9 mouse cellular contexts compared by ENCODE assay signal in the genomic region with DNA sequence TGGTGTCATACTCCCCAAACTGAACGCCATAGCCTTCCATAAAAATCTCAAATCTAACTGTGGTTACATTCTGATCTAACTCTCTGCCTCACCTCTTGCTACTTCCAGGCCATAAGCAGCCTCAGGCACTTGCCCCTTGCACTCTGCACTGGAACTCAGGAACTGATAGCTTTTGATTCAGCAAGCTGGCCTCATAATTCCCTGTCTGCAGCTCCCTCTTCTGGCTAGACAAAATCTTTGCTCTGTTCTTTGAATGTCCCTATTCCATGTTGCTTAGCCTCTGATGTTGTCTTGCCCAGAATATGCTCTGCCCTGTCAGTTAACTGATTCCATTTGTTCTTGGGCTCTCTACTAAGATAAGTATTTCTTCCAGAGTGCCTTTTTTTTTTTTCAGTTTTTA. TPM values are rescaled to one million over a fixed set of nuclear protein-coding genes. Genes with fewer than 3 reads are reported as not detected.
DNase-seq lines count a peak whose midpoint lies in the region; ATAC-seq lines count a peak whose summit lies in the region.
"Had no signal": no experiment of that assay in that cellular context is flagged by ENCODE, and none has a peak within 500 bp of the region (broad histone marks: within the 10 kb centered on the region; RNA-seq: fewer than 3 reads in every experiment).

No protein-coding gene starts in this region.

- H3K4me2 ChIP-seq in forebrain, embryonic 16.5 days (ENCODE audit: low read length): no peak overlapping the region
- no peak overlapping the region for H3K4me2 ChIP-seq in midbrain, embryonic 14.5 days (ENCODE audit: low read length)

- intact Hi-C loops in gastrocnemius, postnatal 14 days (cut with DNase I; ENCODE audit: low total_unique reads): loop anchor here (10.0 kb wide), 1 partner anchor 141 kb away; no protein-coding TSS in a partner anchor

- WGBS in forebrain, embryonic 16.5 days: 50% methylated on average over 1 of the region's 1 CpGs
- 49% methylated on average over 1 of the region's 1 CpGs for WGBS in midbrain, embryonic 14.5 days

- no peak for DNase-seq in cerebellum, adult 11-12 months
- DNase-seq in right cerebral cortex, postnatal 10 days (ENCODE audit: low spot score in 2 of 2): peak; percentile 27 to 38
- no peak for DNase-seq in right cerebral cortex, postnatal 36 days (ENCODE audit: low spot score in 2 of 2)
- DNase-seq in kidney, postnatal 14 days: peak; percentile 73
- DNase-seq in midbrain, embryonic 14.5 days: peak; percentile 72
- DNase-seq in gastrocnemius, postnatal 14 days: no peak

- no peak overlapping the region for H3K4me3 ChIP-seq in forebrain, embryonic 16.5 days (replicated peaks; ENCODE audit: low read length)
- no peak overlapping the region for H3K4me3 ChIP-seq in midbrain, embryonic 14.5 days (replicated peaks; ENCODE audit: low read depth, low read length)

- H3K36me3 ChIP-seq in forebrain, embryonic 16.5 days (ENCODE audit: control insufficient read depth, insufficient read depth): no peaks in the 10 kb centered on the region
- H3K36me3 ChIP-seq in midbrain, embryonic 14.5 days (ENCODE audit: control insufficient read depth, insufficient read depth, low read length): no peaks in the 10 kb centered on the region

- no peaks in the 10 kb centered on the region for H3K9me3 ChIP-seq in forebrain, embryonic 16.5 days (ENCODE audit: control insufficient read depth, low read length)
- no peaks in the 10 kb centered on the region for H3K9me3 ChIP-seq in midbrain, embryonic 14.5 days (ENCODE audit: control insufficient read depth, low read length)
- H3K9me3 ChIP-seq: G1E had no signal

- no peak overlapping the region for H3K9ac ChIP-seq in forebrain, embryonic 16.5 days (replicated peaks; ENCODE audit: low read depth, low read length)
- no peak overlapping the region for H3K9ac ChIP-seq in midbrain, embryonic 14.5 days (replicated peaks; ENCODE audit: low read length)

- no peak overlapping the region for H3K27ac ChIP-seq in forebrain, embryonic 16.5 days (ENCODE audit: low read length)
- no peak overlapping the region for H3K27ac ChIP-seq in midbrain, embryonic 14.5 days (replicated peaks; ENCODE audit: low read depth, low read length)

- peak; percentile 68 for ATAC-seq in cerebellum, adult (ENCODE audit: insufficient number of reproducible peaks, low FRiP score, low TSS enrichment)
- peak; percentile 40; the same call in 1 of the 2 replicates for ATAC-seq in forebrain, embryonic 16.5 days
- no peak for ATAC-seq in midbrain, embryonic 14.5 days (ENCODE audit: low FRiP score, low TSS enrichment)

- H3K4me1 ChIP-seq in forebrain, embryonic 16.5 days (replicated peaks; ENCODE audit: control insufficient read depth, insufficient read depth, low read length): no peaks in the 10 kb centered on the region
- H3K4me1 ChIP-seq in midbrain, embryonic 14.5 days (ENCODE audit: control insufficient read depth, insufficient read depth, low read length): no peaks in the 10 kb centered on the region

- no peaks in the 10 kb centered on the region for H3K27me3 ChIP-seq in forebrain, embryonic 16.5 days (replicated peaks; ENCODE audit: control insufficient read depth, insufficient read depth, low read length)
- H3K27me3 ChIP-seq in midbrain, embryonic 14.5 days (ENCODE audit: control insufficient read depth, insufficient read depth, low read length): no peaks in the 10 kb centered on the region

RNA-seq across cellular contexts. Expression of a gene that starts 17.6 kb away (rescaled TPM):
- 1.9 and 2.0 TPM in 2 replicates for polyA plus RNA-seq in forebrain, embryonic 16.5 days (2015; fragmentation: Nextera tagmentation; extraction: Ambion mirVana)
- 0.51 and 2.0 TPM in 2 replicates for polyA plus RNA-seq in midbrain, embryonic 14.5 days (2014; fragmentation: Nextera tagmentation; extraction: Ambion mirVana)
- 1 to 10 TPM; 6.1 to 8.5 TPM for total RNA-seq in gastrocnemius, postnatal 14 days (2021)

RNA-seq across cellular contexts. Expression of a gene that starts 18.5 kb away (rescaled TPM):
- polyA plus RNA-seq in forebrain, embryonic 16.5 days (2015; fragmentation: Nextera tagmentation; extraction: Ambion mirVana): 56.8 and 57.8 TPM in 2 replicates
- polyA plus RNA-seq in midbrain, embryonic 14.5 days (2014; fragmentation: Nextera tagmentation; extraction: Ambion mirVana): 41.7 and 57.7 TPM in 2 replicates
- 10 to 100 TPM; 15.2 to 17.6 TPM for total RNA-seq in gastrocnemius, postnatal 14 days (2021)

Comparison
In these comparisons a context has a peak if more than half of its experiments do, and no peak if none do; other contexts are left out.
1. DNase-seq: peak in right cerebral cortex, postnatal 10 days (2 of 2), kidney, postnatal 14 days (single experiment) and midbrain, embryonic 14.5 days (single experiment); none in cerebellum, adult 11-12 months (single experiment), right cerebral cortex, postnatal 36 days (0 of 2) and gastrocnemius, postnatal 14 days (single experiment).